Mouse (Mus musculus): Measurements from ENCODE around the gene Fam168a.

DNA sequence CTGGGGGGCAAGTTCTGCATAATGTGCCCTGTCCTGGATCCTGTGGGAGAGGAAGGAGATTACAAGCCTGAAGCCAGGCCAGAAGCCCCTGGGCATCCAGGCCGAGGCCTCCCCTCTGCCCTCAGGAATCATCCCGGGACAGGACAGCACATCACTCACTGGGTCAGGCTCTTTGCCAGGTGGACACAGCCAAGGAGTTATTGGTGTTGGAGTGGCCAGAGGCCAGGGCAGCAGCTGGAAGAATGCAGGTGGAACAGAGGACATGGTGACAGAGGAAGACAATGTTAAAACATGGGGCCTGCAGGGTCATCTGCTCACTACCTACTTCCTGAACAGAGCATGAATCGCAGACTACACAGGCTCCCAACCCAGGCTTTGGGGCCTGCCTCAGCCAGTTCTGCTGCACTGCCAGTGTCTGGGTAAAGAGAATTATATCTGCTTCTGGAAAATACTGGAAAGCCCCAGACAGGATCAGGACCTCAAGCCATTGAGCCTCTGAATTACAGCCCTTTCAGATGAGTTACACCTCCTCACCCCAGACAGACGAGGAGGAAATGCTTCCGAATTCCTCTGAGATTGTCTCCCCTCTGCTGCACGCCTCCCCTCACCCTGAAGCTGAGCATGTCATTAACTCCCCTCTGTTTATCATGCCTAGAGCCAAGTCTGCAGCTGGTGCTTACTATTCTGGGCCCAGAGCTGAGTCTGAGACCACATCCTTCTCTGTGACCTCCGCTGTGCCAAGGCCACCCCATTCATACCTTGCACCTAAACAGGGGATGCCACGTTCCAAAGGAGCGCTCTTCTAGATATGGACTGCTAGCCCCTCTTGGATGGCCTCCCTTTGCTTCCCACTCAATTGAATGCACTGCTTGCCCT lies 145.3 kb downstream of the Fam168a start:
- TF ChIP-seq POLR2A (IDR thresholded peaks at IDR 0.05; ENCODE audit: borderline replicate concordance, extremely low read depth, insufficient read depth, insufficient read length, poor library complexity, severe bottlenecking) (no peak), CTCF (IDR thresholded peaks at IDR 0.05; ENCODE audit: borderline replicate concordance, extremely low read depth, insufficient read depth, insufficient read length) (no peak)

All from brain, embryonic 14.5 days (tissue).